Mouse (Mus musculus) frontal cortex, postnatal 10 days (tissue): ENCODE measurements at regions not wholly inside any gene's neighbourhood (a gene's known extent, or its start where the extent isn't known, plus 50 kb on each side); places are given as distances from the start of the nearest gene placed in this dataset.
"Not testable (repeated sequence)": the region's sequence is repeated elsewhere in the genome, so short reads cannot be mapped to it uniquely, and the experiment has no call there.

Experiments
- DNase-seq, 2 experiments: peaks; one replicate each; pipeline ENCODE4 v3.0.0; 2022; ENCODE audit warnings: low spot score in 2 of 2, mixed read lengths in 1 of 2

- no peak for DNase-seq
These were observed 157.9 kb upstream of the Fer start for GRCm38 (mm10) chr17:63704991-63705390.

- no peak for DNase-seq
These were observed 149.9 kb upstream of the Fer start for GRCm38 (mm10) chr17:63712937-63713336.

GRCm38 (mm10) chr17:63715687-63716086 is 147.2 kb upstream of the Fer start:
- no peak for DNase-seq

- no peak for DNase-seq
These were observed 146.7 kb upstream of the Fer start for GRCm38 (mm10) chr17:63716161-63716560.

GRCm38 (mm10) chr17:63717051-63717578 is 145.7 kb upstream of the Fer start:
- DNase-seq: no peak

- DNase-seq: no peak
These were observed 143.7 kb upstream of the Fer start for GRCm38 (mm10) chr17:63718972-63719715.

- no peak for DNase-seq
These were observed 143.1 kb upstream of the Fer start for GRCm38 (mm10) chr17:63719771-63720170.

GRCm38 (mm10) chr17:63720883-63721282 is 142.0 kb upstream of the Fer start:
- DNase-seq: no peak

- no peak for DNase-seq
These were observed 140.3 kb upstream of the Fer start for GRCm38 (mm10) chr17:63722434-63723004.

- no peak for DNase-seq
These were observed 124.7 kb upstream of the Fer start for GRCm38 (mm10) chr17:63738206-63738605.

- no peak for DNase-seq
These were observed 123.2 kb upstream of the Fer start for GRCm38 (mm10) chr17:63739710-63740109.

- DNase-seq: not testable (repeated sequence)
These were observed 113.6 kb upstream of the Fer start for GRCm38 (mm10) chr17:63749257-63749656.

- no peak for DNase-seq
These were observed 108.5 kb upstream of the Fer start for GRCm38 (mm10) chr17:63754399-63754798.

- no peak for DNase-seq
These were observed 104.8 kb upstream of the Fer start for GRCm38 (mm10) chr17:63757896-63758695.

- no peak for DNase-seq
These were observed 104.0 kb upstream of the Fer start for GRCm38 (mm10) chr17:63758817-63759404.

- no peak for DNase-seq
These were observed 101.8 kb upstream of the Fer start for GRCm38 (mm10) chr17:63761058-63761457.

- no peak for DNase-seq
These were observed 91.8 kb upstream of the Fer start for GRCm38 (mm10) chr17:63771111-63771510.

- DNase-seq: no peak
These were observed 78.3 kb upstream of the Fer start for GRCm38 (mm10) chr17:63784381-63785116.

GRCm38 (mm10) chr17:63786444-63786843 is 76.4 kb upstream of the Fer start:
- no peak for DNase-seq

GRCm38 (mm10) chr17:63794352-63794751 is 68.5 kb upstream of the Fer start:
- DNase-seq: no peak

- no peak for DNase-seq
These were observed 64.5 kb upstream of the Fer start for GRCm38 (mm10) chr17:63798381-63798780.
